Mouse (Mus musculus) thymus, postnatal 4 days (tissue): ENCODE measurements around the gene Gm45783.
"Not testable (repeated sequence)": the region's sequence is repeated elsewhere in the genome, so short reads cannot be mapped to it uniquely, and the experiment has no call there.

Source experiments
- DNase-seq: peaks from one replicate; pipeline ENCODE4 v3.0.0; 2021

Gm45783 gene

GRCm38 (mm10) chr7:7374431-7374830, at the start of gene Gm45783:
Gene Gm45783, minus strand, starts transcription at chr7:7374573.
- not testable (repeated sequence) for DNase-seq

GRCm38 (mm10) chr7:7399603-7400002, 25.2 kb upstream of the Gm45783 start, which contains the start of gene Vmn2r31:
Gene Vmn2r31, minus strand, starts transcription at chr7:7399703.
- not testable (repeated sequence) for DNase-seq

GRCm38 (mm10) chr7:7337509-7337908, 36.9 kb downstream of the Gm45783 start, which contains the start of gene Vmn2r30:
Gene Vmn2r30, minus strand, starts transcription at chr7:7337609.
- not testable (repeated sequence) for DNase-seq

- peak; percentile 65 for DNase-seq
These were observed 78.8 kb downstream of the Gm45783 start for GRCm38 (mm10) chr7:7295595-7295994.
